Mouse (Mus musculus) urinary bladder, adult 18-20 months (tissue): ENCODE measurements around the gene Jchain.
"Not testable (repeated sequence)": the region's sequence is repeated elsewhere in the genome, so short reads cannot be mapped to it uniquely, and the experiment has no call there.

Experiments
- DNase-seq, 2 experiments: peaks; one replicate each; pipeline ENCODE4 v3.0.0; 2022; ENCODE audit warnings: low spot score in 2 of 2, mixed read lengths in 2 of 2

The Jchain gene

DNA sequence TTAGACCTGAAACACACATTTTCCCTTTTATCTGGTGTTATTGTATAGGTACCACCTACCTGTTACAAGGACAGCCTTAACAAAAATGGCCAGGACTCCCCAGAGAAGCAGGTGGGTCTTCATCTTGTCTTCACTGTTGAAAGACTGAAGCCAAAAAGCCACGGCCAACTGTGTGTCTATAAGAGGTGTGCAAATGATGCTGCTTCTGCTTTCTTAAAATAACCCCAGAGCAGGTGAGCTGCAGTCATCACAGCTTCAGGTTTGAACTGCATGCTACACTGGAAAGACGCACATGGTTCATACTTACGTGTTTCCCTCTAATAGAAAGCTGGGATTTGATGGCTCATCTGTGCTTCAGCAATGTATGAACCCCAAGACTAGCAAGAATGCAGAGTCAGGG lies at the start of gene Jchain:
TSS of gene Jchain (minus strand) at position 235 of the 400 bp plus-strand sequence.
- no peak for DNase-seq

DNA sequence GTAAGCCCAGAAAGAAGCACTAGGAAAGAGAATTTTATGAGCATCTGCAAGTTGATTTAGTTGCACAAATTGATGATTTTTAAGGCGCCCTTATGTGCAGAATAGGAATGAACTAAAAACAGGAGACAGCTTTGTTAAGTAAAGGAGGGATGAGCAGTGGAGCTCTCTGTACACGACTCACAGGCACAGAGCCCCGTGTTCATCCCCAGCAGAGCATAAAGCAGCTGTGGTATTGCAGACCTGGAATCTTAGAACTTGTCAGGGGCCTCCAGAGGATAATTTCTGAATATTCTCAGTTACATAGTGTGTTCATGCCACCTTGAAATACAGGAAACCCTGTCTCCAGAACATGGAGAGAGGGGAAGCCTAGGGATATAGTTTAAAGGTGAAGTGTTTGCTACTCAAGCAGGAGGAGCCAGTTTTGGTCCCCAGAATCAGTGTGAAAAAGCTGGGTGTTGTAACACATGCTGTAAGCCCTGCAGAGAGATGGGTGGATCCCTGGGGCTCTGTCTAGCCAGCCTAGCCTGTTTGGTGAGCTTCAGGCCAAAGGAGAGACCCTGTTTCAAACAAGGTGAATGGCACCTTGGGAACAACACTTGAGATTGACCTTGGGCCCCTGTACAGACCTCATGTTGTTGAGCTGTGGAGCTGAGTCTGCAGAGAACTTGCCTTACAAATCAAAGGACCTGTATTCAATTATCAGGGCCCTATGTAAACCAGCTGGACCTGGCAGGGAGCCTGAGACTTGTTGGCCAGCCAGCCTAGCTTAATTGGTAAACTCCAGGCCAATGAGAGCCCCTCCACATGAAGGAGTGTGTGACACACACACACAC lies 48.0 kb upstream of the Jchain start:
- peak in 1 of 2 experiments; percentile 48 for DNase-seq

DNA sequence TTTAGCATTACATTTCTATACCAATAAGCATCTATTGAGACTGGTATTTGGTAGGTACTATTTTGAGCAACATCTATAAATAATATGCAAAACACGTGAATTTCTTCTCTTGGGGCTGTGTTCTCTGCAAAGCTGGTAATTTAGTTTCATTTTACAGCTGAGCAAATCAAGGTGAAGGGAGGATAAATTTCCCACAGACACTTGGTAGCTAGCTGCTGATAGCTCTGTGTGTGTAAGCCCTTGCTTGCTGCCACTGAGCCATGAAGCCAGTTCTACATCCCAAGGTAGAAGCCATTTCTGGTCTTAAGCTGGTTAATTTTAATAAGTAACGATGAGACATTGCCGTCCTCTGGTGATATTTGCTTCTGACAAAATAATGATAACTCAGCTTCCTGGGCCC lies 47.1 kb upstream of the Jchain start:
- DNase-seq = no peak

DNA sequence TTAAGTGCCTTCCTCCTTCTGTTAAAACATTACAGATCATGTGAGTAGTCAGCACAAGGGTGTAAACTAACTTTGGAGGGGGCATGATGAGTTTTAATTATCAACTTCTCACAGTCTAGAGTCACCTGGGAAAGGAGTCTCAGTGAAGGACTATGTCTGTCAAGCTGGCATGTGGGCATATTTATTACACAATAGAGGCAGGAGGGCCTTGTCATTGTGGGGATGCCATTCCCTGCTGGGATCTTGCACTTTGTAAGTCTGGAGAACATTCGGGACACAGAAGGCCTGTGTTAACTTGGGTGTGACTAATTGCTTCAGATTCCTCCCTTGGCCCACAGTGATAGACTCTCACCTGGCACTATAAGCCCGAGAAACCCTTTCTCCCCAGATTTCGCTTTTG lies 41.9 kb upstream of the Jchain start:
- DNase-seq = no peak

DNA sequence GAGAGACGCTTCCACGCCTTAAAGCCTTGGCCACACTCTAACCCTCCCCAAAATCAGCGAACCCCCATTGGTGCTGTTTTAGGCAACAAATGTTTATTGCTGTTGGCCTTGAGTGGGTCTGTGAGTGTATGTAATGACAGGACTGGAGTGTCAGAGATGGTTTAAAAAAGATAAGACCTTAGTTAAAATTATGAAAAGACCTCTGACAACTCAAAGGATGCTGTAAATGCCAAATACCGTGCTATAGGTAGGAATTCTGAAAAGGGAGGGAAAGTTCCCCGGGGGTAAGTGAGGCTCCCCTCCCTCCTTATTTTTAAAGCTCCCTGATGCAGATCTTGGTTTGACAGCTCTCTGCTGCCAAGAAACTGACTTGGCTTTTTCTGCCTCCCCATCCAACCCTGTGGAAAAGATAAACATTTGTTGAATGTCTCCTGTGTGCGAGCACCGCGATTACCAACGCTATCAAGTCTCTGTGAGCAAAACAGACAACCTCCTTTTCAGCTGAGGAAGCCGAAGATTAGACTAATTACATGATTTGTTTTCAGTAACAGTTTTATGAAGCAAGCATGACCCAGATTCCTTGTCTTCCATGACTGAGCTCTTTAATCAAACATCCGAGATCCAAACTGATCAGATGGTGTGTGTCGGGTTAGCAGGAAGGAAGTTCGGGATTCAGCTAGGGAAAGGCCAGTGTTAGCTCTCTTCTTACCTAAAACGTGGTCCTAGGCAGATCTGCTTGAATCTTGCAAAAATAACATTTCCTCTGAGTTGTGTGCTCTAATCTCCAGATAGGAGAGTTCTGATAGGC lies 38.5 kb upstream of the Jchain start:
- DNase-seq = no peak

DNA sequence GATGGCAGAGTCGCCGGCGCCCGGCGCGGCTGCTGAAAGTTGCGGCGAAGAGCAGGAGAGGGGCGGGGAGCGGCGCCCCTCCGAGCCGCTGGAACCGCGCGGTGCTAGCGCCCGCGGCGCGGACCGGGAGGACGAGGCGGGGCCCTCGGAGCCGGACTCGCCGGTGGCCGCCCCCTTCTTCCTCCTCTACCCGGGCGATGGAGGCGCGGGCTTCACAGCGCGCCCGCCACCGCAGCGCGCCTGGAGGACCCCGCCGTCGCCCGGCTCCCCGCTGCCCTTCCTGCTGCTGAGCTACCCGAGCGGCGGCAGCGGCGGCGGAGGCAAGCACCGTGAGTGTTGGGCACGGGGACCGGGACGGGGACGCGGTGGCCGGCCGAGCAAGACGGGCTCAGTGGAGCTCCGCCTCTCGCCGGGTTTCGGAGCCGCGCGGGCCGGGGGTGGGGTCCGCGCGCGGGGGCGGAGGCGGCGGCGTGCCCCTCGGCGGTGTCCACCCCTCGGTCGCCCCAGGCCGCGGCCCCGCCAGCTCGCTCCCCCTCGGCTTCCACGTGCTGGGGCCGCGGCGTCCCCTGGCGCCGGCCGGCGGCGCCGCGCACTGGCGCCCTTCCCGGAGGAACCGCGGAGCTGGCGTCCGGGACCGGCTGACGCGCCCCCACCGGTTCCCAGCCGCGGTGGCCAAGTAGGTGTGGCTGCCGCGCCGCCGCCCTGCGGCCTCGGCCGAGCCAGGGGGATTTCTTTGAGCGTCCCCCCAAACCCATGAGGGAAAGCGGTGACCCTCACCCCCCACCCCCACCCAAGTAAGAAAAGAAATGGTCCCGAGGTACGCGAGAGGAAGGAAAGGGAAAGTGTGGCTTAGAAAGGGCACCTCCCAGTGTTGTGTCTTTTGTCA lies 37.7 kb upstream of the Jchain start:
- peak; percentile 33 to 65 for DNase-seq

DNA sequence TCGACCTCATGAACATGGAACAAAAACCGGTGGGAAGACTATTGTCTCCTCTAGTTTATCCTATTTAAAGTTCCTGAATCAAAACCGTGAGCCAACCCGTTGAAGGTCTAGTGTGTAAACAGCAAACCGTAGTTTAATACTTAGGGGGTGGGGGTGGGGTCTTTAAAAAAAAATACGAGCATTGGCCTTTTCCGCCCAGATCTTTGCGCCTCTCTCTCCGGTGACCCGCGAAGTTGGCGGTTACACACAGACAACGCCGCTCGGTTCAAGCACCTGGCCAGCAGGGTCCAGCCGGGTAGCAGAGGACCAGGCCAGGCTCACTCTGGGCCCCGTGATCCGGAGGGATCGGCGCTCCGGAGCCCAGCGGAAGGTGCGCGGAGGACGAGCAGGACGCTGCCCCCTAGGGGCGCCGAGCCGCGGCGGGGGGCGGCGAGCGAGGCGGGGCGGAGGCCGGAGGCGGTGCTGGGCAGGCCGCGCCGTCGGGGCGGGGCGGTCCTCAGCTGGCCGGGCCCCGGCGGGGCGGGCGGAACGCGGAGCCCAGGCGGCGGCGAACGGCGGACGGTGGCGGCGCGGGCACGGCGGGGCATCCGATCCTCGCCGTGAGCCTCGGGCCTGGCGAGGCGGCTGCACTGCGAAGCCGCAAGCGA lies 36.9 kb upstream of the Jchain start, which contains the start of gene Rufy3:
TSS of gene Rufy3 (plus strand) at position 540 of the 647 bp plus-strand sequence.
- DNase-seq = peak; percentile 78 to 86

DNA sequence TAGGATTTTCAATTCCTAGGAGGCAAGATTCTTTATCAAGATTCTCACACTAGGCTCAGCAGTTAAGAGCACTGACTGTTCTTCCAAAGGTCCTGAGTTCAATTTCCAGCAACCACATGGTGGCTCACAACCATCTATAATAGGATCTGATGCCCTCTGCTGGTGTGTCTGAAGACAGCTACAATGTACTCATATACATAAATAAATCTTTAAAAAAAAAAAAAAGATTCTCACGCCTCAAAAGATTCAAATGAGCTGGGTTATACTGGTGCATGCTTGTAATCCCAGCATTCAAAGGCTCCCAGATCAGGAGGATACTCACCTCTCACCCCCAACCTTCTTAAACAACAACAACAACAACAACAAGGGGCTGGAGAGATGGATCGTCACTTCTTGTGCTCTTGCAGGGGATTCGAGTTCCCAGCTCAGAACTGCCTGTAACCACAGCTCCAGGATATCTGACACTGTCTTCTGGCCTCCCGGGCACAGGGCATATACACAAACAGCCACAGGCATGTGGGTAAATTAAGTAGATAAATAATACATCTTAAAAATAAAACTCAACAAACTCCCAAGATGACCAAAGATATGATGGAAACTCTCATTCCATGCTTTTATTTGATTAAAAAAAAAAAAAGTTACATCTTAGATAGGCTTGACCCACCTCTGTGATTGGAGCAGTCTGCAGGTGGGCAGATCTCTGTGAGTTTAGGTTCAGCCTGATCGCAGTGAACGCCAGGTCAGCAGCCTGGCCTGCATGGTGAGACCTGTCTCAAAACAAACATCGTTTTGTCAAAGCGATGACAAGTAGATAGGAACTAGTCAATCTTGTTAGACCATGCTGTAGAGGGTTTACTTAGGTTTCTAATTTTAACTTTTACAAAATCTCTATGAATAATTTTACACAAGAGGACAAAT lies 35.4 kb upstream of the Jchain start:
- peak in 1 of 2 experiments; percentile 64 for DNase-seq

DNA sequence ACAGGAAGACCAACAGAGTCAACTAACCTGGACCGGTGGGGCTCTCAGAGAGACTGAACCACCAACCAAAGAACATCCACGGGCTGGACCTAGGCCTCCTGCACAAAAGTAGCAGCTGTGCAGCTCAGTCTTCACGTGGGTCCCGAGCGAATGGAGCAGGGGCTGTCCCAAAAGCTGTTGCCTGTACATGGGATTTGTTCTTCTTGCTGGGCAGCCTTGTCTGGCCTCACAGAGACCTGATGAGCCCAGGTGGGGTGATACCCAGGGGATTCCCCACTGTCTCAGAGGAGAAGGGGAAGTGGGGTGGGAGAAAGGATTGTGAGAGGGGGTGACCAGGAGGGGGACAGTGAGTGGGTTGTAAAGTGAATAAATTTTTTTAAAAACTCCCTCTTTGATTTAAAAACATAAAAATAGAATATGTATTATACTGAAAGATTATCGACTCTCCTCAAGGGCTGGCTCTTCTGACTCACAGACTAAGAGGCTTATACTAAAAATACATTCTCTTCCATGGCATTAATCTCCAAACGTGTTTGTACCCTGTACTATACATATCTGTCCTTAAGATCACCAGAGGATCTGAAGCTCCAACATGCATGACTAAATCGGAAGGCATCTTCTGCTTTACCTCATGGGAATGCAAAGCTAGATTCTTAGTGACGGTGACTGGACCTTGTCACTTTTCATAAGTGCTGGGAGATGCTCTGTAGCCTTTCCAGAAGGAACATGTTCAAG lies 33.6 kb upstream of the Jchain start:
- DNase-seq = no peak

DNA sequence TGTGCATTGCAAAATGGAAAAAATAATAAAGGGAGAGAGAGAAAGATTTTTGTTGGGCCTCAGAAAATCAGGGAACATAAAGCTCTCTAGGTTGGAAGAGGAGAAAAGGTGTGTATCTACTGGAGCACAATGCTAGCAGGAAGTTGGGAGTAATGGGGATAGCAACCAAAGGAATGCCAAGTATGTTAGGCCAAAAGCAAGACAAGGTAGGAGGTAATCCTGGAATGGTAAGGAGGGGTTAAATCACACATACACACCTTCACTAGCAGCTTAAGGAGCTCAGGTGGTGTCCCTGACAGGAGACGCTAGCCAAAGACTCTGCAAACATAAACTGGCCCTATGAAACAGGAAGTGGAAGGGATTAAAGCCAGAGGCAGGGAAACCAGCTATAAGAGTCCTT lies 31.3 kb upstream of the Jchain start:
- no peak for DNase-seq

DNA sequence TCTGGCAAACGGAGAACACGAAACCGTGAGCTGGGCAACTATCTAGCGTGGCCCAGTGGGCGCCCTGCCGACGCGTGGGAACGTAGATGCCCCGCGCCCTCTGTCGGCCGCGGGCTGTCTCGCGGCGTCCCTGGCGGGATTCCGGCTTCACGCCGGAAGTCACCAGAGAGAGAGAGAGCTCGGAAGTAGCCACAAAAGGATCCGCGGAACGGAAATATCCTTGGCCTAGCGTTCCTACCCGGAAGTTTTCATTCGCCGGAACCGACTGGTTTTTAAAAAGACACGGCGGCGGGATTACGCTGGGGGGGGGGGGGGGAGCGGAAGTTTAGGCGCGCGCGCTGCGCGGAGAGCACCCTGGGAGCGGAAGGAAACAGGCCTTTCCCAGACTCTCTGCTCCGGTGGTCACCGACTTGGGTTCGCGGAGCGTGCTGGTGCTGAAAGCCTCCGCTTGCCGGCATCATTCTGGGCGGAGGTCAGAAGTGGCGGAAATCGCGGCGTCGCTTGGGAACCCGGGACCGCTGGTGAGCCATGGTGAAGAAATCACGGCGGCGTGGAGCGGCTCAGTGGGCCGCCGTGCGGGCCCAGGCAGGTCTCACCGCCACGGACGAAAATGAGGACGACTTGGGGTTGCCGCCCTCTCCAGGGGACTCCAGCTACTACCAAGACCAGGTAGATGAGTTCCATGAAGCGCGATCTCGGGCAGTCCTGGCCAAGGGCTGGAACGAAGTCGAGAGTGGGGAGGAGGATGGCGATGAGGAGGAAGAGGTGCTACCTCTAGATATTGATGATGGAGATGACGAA lies 26.6 kb upstream of the Jchain start, which contains the start of gene Utp3:
TSS of gene Utp3 (plus strand) at position 377 of the 801 bp plus-strand sequence.
- DNase-seq = peak; percentile 85 to 89

DNA sequence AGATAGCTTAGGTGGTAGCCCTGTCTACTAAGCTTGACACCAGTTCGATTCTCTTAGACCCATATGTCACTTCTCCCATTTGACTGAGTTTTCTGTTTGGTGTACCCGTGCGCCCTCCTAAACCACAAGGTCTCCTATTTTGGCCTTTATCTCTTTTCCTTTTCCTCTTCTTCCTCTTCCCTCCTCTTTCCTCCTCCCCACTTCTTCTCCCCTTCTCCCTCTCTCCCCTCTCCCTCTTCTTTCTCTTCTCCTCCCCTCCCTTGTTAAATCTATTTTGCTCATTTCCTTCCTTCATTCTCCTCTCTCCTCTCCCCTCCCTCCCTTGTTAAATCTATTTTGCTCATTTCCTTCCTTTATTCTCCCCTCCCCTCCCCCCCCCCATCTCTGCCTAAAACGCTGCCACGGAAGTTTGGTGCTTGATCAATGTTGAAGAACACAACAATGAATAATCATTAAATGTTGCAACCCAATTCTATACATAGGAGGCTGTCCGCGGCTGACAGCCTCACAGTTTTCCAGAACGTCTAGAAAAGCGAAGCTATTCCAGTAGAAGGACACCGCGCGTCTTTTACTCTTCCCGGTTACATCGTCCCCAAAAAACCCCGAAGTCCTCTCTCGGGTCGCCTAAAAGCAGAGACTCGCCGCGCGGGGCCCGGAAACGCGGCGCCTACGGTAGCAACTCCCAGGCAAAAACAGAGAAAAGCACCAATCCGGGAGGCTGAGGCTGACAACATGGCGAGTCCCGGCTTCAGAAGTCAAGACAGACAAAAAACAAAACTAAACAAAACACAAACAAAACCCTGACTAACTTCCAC lies 25.8 kb upstream of the Jchain start:
- DNase-seq = no peak

DNA sequence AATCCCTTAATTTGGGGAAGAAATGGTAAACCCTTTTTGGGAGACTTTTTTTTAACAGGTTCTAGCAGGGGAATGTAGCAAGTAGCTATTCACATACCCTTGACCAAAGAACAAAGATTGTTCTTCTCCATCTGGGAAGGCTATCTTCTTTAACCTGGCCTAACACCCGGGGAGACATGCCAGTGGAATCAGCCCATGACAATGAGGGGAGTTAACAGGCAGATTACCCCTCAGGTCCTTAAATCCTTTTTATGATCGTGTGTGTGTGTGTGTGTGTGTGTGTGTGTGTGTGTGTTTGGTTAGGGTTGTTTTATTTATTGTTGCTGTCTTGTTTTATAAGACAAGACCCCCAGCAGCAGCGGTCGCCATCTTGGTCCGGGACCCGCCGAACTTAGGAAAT lies 17.8 kb upstream of the Jchain start:
- DNase-seq = no peak

DNA sequence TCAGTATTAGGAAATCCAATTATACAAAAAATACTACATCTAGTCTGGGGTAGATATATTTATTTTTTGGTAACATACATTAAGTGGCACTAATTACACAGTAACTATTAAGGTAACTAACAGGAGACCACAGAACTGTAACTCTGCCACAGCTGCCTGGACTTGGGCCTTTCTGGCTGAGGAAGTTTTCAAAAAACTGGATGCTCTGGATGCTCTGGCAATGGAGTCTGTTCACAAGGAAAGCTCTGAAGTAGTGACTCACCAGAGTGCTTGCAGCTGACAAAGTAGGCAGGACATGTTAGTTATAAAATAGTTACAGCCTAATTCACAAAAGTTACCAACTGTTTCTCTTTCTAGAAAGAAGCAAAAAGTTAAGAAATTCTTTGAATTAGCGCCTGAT lies 16.7 kb upstream of the Jchain start:
- DNase-seq = not testable (repeated sequence)

DNA sequence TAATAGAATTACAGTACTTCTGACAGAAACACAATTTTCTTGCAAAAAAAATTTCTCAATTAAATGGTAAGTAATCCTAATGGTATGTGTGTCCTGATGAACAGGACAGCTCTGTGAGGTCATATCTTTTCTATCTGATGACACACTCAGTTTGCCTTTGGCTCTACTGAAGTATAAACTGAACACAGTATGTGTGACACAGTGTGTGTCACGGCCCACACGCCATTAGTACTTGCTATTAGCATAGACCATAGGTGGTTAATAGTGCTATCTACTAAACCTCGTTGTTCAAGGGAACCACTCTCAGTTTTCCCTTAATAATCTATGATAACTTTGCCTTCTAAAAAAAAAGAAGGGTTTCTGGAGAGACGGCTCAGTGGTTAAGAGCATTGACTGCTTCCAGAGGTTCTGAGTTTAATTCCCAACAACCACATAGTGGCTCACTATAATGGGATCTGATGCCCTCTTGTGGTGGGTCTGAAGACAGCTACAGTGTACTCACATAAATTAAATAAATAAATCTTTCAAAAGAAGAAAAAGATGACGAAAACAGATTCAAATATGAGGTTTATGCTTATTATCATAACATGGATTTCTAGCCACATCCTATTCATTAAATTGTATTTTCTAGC lies 15.1 kb upstream of the Jchain start:
- no peak for DNase-seq

DNA sequence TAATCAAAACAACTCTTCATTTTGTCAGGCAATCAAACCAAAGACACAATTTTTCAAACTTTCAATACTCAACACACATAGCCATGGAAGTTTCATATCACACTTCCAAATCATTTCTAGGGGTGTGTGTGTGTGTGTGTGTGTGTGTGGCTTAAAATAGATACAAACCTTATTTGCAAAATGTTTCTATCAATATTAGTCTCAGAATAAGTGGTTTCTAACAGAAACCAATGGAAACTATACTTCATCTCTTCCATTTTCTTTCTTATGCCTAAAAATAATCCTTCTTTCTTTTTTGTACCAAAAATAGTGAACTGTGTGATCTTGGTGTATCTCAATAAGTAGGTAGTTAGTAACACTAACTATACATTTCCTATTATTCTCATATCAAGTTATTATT lies 13.2 kb upstream of the Jchain start:
- no peak for DNase-seq

DNA sequence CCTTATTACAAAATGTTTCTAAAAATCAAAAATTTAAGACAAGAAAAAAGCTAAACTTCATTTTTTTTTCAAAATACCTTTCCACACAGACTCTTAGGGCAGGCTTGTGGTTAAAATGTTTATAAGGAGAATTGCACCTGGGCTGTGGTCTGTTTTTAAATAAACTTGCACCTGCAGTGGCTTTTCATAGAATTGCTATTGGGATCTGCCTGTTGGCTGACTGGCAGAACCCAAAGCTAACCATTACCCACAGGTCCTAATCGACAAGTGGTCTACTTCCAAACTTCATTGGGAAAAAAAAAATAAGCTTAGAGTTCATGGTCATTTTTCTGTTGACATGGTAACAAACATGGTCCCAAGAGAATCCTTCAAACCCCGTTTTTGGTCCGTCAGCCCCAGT lies 7.0 kb upstream of the Jchain start:
- DNase-seq = no peak
